Mouse (Mus musculus) stomach, postnatal 0 days (tissue): Measurements from ENCODE around the gene Plcd3. TPM values are rescaled to one million over a fixed set of nuclear protein-coding genes. Genes with fewer than 3 reads are reported as not detected.

ENCODE experiments used
- ATAC-seq: fragments of 200-750 bp; cut with Nextera tagmentation; 2 replicates; pipeline ENCODE4 v1.8.0; 2017; ENCODE audit not compliant: low FRiP score, low TSS enrichment
- DNase-seq: peaks from one replicate; pipeline ENCODE4 v3.0.0-alpha.2; 2016; ENCODE audit warnings: low spot score
- H3K27ac ChIP-seq: fragments of 300-500 bp; sonication (generic); replicated peaks from 2 replicates; pipeline ENCODE4 v1.5.1; 2014; ENCODE audit warnings: mild to moderate bottlenecking, control low read depth
- H3K27me3 ChIP-seq: fragments of 300-500 bp; sonication (generic); 2 replicates; pipeline ENCODE4 v1.6.1; 2014; ENCODE audit warnings: low read length; ENCODE audit not compliant: control insufficient read depth, insufficient read depth
- H3K36me3 ChIP-seq: fragments of 300-500 bp; sonication (generic); 2 replicates; pipeline ENCODE4 v1.6.1; 2014; ENCODE audit warnings: low read length, mixed read lengths; ENCODE audit not compliant: control insufficient read depth, insufficient read depth
- H3K4me1 ChIP-seq: fragments of 300-500 bp; sonication (generic); replicated peaks from 2 replicates; pipeline ENCODE4 v1.6.1; 2014; ENCODE audit warnings: antibody characterized with exemption; ENCODE audit not compliant: control insufficient read depth, insufficient read depth
- H3K4me2 ChIP-seq: fragments of 300-500 bp; sonication (generic); replicated peaks from 2 replicates; pipeline ENCODE4 v1.6.1; 2014; ENCODE audit warnings: low read depth, mild to moderate bottlenecking, control low read depth, moderate library complexity
- H3K4me3 ChIP-seq: fragments of 300-500 bp; sonication (generic); 2 replicates; pipeline ENCODE4 v1.5.1; 2014; ENCODE audit warnings: low read depth, low read length, control low read depth
- H3K9ac ChIP-seq: fragments of 300-500 bp; sonication (generic); 2 replicates; pipeline ENCODE4 v1.6.1; 2014; ENCODE audit warnings: mild to moderate bottlenecking, low read length, control low read depth, mixed read lengths
- H3K9me3 ChIP-seq: fragments of 300-500 bp; sonication (generic); 2 replicates; pipeline ENCODE4 v1.6.1; 2016; ENCODE audit warnings: low read length; ENCODE audit not compliant: control insufficient read depth
- CTCF ChIP-seq: IDR thresholded peaks from 2 replicates; pipeline ENCODE4 v1.5.1; 2016; ENCODE audit warnings: antibody characterized with exemption, low read depth, mild to moderate bottlenecking, moderate library complexity
- EP300 ChIP-seq: optimal IDR thresholded peaks from 2 replicates; pipeline ENCODE3; 2016; ENCODE audit warnings: antibody characterized with exemption
- whole genome bisulfite sequencing: fragments of 180-500 bp; shearing (Covaris S2); extraction: QIAGEN DNeasy Blood & Tissue Kit; methylation state at CpG from one replicate; pipeline ENCODE4 v1.1.7; 2014; 5-methylcytosine and 5-hydroxymethylcytosine counted together
- polyA plus RNA-seq: library from polyadenylated mRNA; unstranded; fragments of >200 nt; fragmentation: Nextera tagmentation; extraction: Ambion mirVana; gene quantifications from 2 replicates; pipeline ENCODE4 v1.2.1, GENCODE M21; 2015

The Plcd3 gene
- polyA plus RNA-seq, 1 experiment from 2014 or later, result 4.2 TPM

DNA sequence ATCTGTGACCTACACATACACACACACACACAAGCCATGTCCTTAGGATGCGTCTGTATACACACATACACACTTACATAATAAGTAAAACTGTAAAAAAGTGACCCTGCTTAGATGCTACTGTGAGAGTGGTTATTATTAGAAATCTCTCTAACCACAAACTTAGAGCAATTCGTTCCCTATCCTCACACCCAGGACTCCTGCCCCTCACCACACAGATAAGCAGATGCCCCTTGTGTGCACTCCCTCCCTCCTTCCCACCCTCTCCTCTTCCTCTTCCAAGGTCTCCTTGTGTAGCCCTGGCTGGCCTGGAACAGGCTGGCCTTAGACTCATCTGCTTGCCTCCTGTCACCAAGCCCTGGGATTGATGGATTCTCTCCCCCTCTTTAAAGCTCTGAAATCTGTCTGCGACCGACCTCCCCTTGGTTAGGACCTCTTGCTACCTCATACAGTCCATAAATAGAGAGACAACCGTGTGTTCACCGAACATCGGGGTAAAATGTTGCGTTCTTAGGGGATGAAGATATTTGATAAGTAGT, 34.6 kb upstream of the Plcd3 start:
- DNase-seq (no peak), ATAC-seq (no peak)
- TF ChIP-seq CTCF (no peak), EP300 (no peak)
- WGBS, result 76% methylated on average over 8 of the region's 8 CpGs
- H3K4me2 ChIP-seq, result no peak overlapping the region
- peaks cover 12% of the 10 kb centered on the region for H3K4me1 ChIP-seq
- no peaks in the 10 kb centered on the region for H3K9me3 ChIP-seq
- H3K27me3 ChIP-seq, result no peaks in the 10 kb centered on the region
- no peak overlapping the region for H3K9ac ChIP-seq
- no peak overlapping the region for H3K27ac ChIP-seq
- 0 out of 2 replicates have a peak, but pooled peaks cover 3% of the 10 kb centered on the region for H3K36me3 ChIP-seq
- no peak overlapping the region for H3K4me3 ChIP-seq

DNA sequence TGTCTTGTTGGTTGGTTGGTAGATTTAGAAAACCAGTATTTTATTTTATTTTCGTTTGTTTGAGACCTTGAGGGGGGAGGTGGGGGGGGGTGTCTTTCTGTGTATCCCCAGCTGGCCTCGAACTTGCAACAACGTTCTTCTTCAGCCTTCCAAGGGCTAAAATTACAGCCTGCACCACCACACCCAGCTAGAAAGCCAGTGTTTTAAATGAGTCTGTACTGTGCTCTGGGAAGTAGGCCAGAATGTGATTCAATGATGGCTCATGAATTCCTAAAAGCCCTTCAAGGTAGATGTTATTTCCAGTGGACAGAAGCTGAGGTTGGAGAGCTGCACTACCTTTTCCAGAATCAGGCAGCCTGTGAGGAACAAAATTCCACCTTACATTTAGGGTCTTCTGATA, 32.8 kb upstream of the Plcd3 start:
- peaks cover 10% of the 10 kb centered on the region; the same call in 1 of the 2 replicates for H3K4me1 ChIP-seq
- H3K4me3 ChIP-seq, result no peak overlapping the region
- DNase-seq (no peak), ATAC-seq (no peak)
- H3K9me3 ChIP-seq, result no peaks in the 10 kb centered on the region
- H3K9ac ChIP-seq, result no peak overlapping the region
- 52% methylated on average over 3 of the region's 3 CpGs for WGBS
- no peaks in the 10 kb centered on the region for H3K27me3 ChIP-seq
- TF ChIP-seq CTCF (no peak), EP300 (no peak)
- no peak overlapping the region for H3K4me2 ChIP-seq
- peak overlapping the region; percentile 82; the same call in 1 of the 2 replicates for H3K27ac ChIP-seq
- 0 out of 2 replicates have a peak, but pooled peaks cover 3% of the 10 kb centered on the region for H3K36me3 ChIP-seq

DNA sequence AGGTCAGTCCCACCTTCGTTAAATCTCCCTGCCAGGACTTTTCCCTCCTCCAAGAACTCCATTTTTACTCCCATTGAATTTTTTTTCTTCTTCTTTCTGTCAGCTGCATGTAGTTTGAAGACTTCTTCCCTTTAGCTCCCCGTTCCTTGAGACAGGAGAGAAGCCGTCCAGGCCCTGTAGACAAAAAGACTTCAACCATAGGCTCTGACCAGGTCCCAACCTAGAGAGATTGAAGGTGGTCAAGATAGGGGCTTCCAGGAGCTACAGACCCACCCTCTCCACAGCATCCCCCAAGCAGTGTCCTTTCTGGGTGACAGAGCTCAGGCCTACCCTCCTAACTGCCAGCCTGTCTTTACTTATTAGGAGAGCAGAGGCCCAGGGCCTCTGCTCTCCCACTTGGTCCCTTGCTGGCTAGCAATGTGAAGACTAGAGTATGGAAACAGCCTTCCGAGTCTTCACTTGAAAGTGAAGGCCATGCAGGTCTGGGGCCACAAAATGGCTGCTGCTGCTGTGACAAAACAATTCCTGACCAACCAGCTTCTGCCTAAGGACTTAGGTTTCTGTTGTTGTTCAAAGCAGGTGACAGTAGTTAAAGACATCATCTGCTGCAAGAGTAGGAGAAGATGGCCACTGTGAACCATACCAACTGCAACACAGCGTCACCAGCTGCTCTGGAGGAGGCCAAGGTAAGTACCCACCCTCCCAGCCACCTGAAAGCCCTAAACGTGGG, 32.2 kb upstream of the Plcd3 start:
- Histone ChIP-seq H3K4me2 (peak overlapping the region; percentile 49), H3K27me3 (no peaks in the 10 kb centered on the region), H3K9me3 (no peaks in the 10 kb centered on the region), H3K27ac (peak overlapping the region; percentile 82), H3K4me3 (peak overlapping the region; percentile 3; the same call in 1 of the 2 replicates), H3K36me3 (0 out of 2 replicates have a peak, but pooled peaks cover 1% of the 10 kb centered on the region), H3K9ac (peak overlapping the region; percentile 50; the same call in 1 of the 2 replicates), H3K4me1 (peaks cover 10% of the 10 kb centered on the region; the same call in 1 of the 2 replicates)
- DNase-seq (no peak), ATAC-seq (no peak)
- TF ChIP-seq CTCF (no peak), EP300 (no peak)
- 44% methylated on average over 6 of the region's 6 CpGs for WGBS

DNA sequence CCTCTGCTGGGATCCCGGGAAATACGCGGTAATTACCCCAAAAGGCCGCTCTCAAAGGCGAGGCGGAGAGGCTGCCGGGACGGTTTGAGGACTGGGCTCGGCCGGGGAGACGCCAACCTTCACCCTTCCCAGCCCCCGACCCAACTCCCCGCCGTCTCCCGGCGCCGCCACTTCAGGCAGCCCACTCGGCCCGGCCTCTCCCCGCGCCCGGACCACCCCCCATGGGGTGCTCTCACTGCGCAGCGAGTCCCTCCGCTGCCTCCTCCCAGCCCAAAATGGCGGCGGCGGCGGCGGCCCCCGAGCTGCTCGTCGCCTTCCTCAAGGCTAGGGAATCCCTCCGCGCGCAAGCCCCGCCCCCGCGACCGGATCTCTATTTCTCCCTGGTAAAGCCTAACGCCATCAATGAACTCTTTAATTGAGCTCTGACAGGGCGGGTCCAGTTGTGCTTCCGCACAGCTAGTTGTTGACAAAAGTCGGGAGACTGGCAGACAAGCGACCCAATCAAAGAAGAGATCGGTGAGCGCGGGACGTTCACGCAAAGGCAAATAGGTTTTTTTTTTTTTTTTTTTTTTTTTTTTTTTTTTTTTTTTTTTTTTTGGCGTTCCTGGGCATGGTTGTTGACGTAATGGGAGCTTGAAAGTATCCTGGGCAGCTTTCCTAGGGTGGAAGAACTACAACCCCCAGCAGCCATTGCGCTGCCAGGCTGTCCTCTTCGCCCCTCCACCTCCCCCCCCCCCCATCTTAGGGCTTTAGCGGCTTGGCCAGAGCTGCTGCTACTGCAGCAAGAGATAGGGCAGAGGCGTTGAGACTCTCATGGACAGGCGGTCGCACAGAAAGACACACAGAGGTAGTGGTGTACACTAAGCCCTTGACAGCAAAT, 31.4 kb upstream of the Plcd3 start:
- Histone ChIP-seq H3K4me3 (peak overlapping the region; percentile 96), H3K27me3 (no peaks in the 10 kb centered on the region), H3K9me3 (no peaks in the 10 kb centered on the region), H3K4me2 (peak overlapping the region; percentile 70), H3K27ac (peak overlapping the region; percentile 98), H3K4me1 (peaks cover 10% of the 10 kb centered on the region; the same call in 1 of the 2 replicates), H3K9ac (peak overlapping the region; percentile 100), H3K36me3 (no peaks in the 10 kb centered on the region)
- DNase-seq (peak; percentile 100), ATAC-seq (peak; percentile 96)
- under 1% methylated on average over 57 of the region's 58 CpGs for WGBS
- TF ChIP-seq EP300 (no peak), CTCF (no peak)

DNA sequence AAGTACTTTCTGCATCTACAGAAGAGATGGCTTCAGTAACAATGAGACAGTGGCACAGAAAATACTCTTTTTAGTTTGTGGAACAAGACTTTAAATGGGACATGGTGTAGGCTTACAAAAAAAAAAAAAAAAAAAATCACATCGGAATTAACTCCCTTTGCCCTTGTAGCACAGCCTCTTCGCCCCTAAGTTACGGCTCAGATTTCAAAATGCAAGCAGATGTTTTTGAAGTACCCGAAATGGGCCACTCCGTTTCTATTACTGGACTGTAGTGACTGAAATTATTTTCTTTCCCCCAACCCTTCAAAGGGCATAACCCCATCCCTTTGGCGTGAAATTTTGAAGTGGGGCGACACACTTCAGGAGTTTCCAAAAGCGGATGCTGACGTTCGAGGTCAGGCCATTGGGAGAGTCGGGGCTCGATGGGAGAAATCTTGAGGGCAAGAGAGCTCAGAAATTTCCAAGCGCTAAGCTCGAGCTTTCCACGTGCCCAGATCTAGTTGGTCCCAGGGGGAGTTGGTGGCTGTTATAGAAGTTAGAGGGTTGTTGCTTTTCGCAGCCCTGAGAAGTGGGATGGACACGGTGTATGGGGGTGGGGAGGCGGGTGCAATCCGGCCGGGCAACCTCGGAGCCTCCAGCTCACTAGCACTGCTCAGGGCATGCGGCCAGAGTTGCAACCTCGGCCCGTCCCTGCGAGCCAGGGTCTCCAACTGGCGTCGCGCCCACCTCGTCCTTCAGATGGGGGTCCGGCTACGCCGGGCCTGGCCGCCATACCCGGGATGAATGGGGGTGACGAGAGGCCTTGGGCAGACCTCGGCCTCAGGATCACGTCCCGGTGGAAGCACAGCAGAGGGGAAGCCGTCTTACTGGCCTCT, 30.5 kb upstream of the Plcd3 start, which contains the start of gene Hexim2:
Gene Hexim2, plus strand, starts transcription at position 729 of the 875 bp plus-strand sequence.
- WGBS, result under 1% methylated on average over 39 of the region's 39 CpGs
- Histone ChIP-seq H3K9me3 (no peaks in the 10 kb centered on the region), H3K4me1 (peaks cover 10% of the 10 kb centered on the region; the same call in 1 of the 2 replicates), H3K4me3 (peak within 1 kb of the TSS; percentile 96), H3K36me3 (no peaks in the 10 kb centered on the region), H3K27me3 (no peaks in the 10 kb centered on the region), H3K27ac (peak within 1 kb of the TSS; percentile 98), H3K9ac (peak within 1 kb of the TSS; percentile 100), H3K4me2 (peak within 1 kb of the TSS; percentile 70)
- ATAC-seq (peak; percentile 42), DNase-seq (peak; percentile 68)
- TF ChIP-seq CTCF, result no peak
- TF ChIP-seq EP300, result no peak
